Mouse (Mus musculus) limb, embryonic 13.5 days (tissue): Measurements from ENCODE around the gene Mfsd11. TPM values are rescaled to one million over a fixed set of nuclear protein-coding genes. Genes with fewer than 3 reads are reported as not detected.
A peak's percentile ranks its signal among the peaks of the same experiment; 100 is the strongest.

Experiments used
- ATAC-seq: fragments of 200-750 bp; cut with Nextera tagmentation; 2 replicates; pipeline ENCODE4 v1.8.0; 2017; ENCODE audit warnings: low read depth, moderate number of reproducible peaks, moderate TSS enrichment; ENCODE audit not compliant: low FRiP score
- H3K27ac ChIP-seq: fragments of 300-500 bp; sonication (generic); 2 replicates; pipeline ENCODE4 v1.5.1; 2015; ENCODE audit warnings: inconsistent platforms, mild to moderate bottlenecking, moderate library complexity
- H3K27me3 ChIP-seq: fragments of 300-500 bp; sonication (generic); 2 replicates; pipeline ENCODE4 v1.6.1; 2015; ENCODE audit warnings: mild to moderate bottlenecking, inconsistent platforms
- H3K36me3 ChIP-seq: fragments of 300-500 bp; sonication (generic); 2 replicates; pipeline ENCODE4 v1.6.1; 2015; ENCODE audit warnings: inconsistent platforms, mild to moderate bottlenecking, moderate library complexity
- H3K4me1 ChIP-seq: fragments of 300-500 bp; sonication (generic); 2 replicates; pipeline ENCODE4 v1.6.1; 2015; ENCODE audit warnings: inconsistent platforms
- H3K4me2 ChIP-seq: fragments of 300-500 bp; sonication (generic); replicated peaks from 2 replicates; pipeline ENCODE4 v1.6.1; 2015; ENCODE audit warnings: inconsistent platforms, mild to moderate bottlenecking, moderate library complexity
- H3K4me3 ChIP-seq: fragments of 300-500 bp; sonication (generic); 2 replicates; pipeline ENCODE4 v1.5.1; 2015; ENCODE audit warnings: moderate library complexity, mild to moderate bottlenecking, inconsistent platforms
- H3K9ac ChIP-seq: fragments of 300-500 bp; sonication (generic); 2 replicates; pipeline ENCODE4 v1.6.1; 2015; ENCODE audit warnings: mild to moderate bottlenecking, inconsistent platforms
- H3K9me3 ChIP-seq: fragments of 300-500 bp; sonication (generic); 2 replicates; pipeline ENCODE4 v1.6.1; 2016; ENCODE audit warnings: inconsistent platforms
- WGBS: fragments of 180-500 bp; shearing (Covaris S2); methylation state at CpG from one replicate; pipeline ENCODE4 v1.1.7; 2015; 5-methylcytosine and 5-hydroxymethylcytosine counted together
- polyA plus RNA-seq: library from polyadenylated mRNA; unstranded; fragments of >200 nt; fragmentation: Nextera tagmentation; extraction: Ambion mirVana; gene quantifications from 2 replicates; pipeline ENCODE4 v1.2.1, GENCODE M21; 2015

Mfsd11 gene
- polyA plus RNA-seq, 1 experiment from 2014 or later = 44.3 TPM

DNA sequence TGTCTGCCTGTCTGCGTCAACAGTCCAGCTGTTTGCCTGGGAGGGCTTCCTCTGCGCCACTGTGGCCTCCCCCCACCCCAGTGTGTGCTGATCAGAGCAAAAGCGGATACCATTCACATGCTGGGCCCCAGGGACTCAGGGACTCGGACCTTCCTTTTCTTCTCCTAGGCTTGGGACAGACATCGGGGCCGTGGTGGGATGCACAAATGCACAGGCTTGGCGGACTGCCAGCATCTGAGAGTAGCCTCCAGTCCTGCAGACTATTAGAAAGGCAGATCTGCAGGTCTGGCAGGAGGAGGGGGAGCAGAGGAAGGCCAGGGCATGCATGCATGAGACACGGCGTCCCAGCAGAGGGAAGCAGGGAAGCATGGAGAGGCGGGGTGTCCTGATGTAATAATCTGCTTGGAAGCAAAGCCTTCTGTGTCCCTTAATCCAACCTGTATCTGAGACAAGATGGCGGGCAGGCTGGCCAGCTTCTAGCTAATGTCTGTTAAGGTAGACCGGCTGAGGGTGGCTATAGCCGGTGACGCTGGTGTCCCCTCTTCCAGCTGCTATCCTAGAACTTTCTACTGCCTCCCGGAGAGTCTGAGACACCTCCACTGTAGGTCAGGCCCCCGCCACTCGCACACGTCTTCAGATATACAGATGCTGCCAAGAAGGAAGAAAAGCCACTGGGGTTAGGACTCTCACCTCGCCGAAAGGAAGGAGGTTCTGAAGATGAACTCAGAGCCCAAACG, 39.3 kb upstream of the Mfsd11 start:
- Histone ChIP-seq H3K9ac (no peak overlapping the region), H3K4me2 (peak overlapping the region; percentile 30)
- ATAC-seq = peak; percentile 18; the same call in 1 of the 2 replicates

GRCm38 (mm10) chr11:116813610-116814009, 38.6 kb upstream of the Mfsd11 start:
- Histone ChIP-seq H3K4me1 (peaks cover 54% of the 10 kb centered on the region), H3K4me2 (peak overlapping the region; percentile 27; the same call in 1 of the 2 replicates), H3K9me3 (no peaks in the 10 kb centered on the region), H3K36me3 (no peaks in the 10 kb centered on the region), H3K4me3 (no peak overlapping the region), H3K27ac (peak overlapping the region; percentile 91), H3K27me3 (no peaks in the 10 kb centered on the region; the same call in 1 of the 2 replicates), H3K9ac (no peak overlapping the region)
- WGBS = 80% methylated on average over 13 of the region's 13 CpGs
- no peak for ATAC-seq

More for the DNA sequence above, 39.3 kb upstream of the Mfsd11 start:
- no peaks in the 10 kb centered on the region for H3K36me3 ChIP-seq
- no peaks in the 10 kb centered on the region for H3K9me3 ChIP-seq
- H3K4me1 ChIP-seq = peaks cover 52% of the 10 kb centered on the region
- WGBS = 43% methylated on average over 21 of the region's 21 CpGs
- H3K27me3 ChIP-seq = no peaks in the 10 kb centered on the region; the same call in 1 of the 2 replicates
- H3K27ac ChIP-seq = peak overlapping the region; percentile 91
- no peak overlapping the region for H3K4me3 ChIP-seq

GRCm38 (mm10) chr11:116814076-116814883, 38.0 kb upstream of the Mfsd11 start:
- Histone ChIP-seq H3K36me3 (no peaks in the 10 kb centered on the region), H3K27ac (peak overlapping the region; percentile 91), H3K4me3 (no peak overlapping the region), H3K9me3 (no peaks in the 10 kb centered on the region), H3K27me3 (no peaks in the 10 kb centered on the region; the same call in 1 of the 2 replicates), H3K4me1 (peaks cover 59% of the 10 kb centered on the region), H3K4me2 (peak overlapping the region; percentile 27), H3K9ac (peak overlapping the region; percentile 50; the same call in 1 of the 2 replicates)
- 8% methylated on average over 20 of the region's 20 CpGs for WGBS
- ATAC-seq = peak; percentile 55

DNA sequence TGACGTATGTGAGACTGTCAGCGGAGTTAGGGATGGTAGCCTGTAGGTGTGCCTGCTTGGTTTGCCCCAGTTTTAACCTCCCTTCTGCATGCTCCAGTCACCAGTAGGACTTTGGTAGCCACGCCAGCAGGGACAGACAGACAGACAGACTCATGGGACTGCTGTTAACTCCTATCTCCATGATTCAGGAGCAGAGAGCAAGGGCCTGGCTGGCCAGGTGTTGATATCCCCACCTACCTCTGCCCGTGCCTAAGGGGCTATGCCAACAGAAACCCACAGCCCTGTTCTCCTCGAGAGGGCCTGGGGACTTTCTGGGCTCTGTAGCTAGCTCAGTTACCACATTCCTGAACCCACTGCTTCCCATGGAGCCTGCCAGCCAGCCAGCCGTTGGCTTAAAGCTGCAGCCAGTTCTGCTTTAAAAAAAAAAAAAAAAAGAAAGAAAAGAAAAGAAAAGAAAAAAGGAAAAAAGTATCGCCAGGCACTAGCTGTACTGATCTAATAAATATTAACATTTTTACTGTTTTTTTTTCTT, 37.3 kb upstream of the Mfsd11 start:
- peaks cover 63% of the 10 kb centered on the region for H3K4me1 ChIP-seq
- 19% methylated on average over 7 of the region's 7 CpGs for WGBS

DNA sequence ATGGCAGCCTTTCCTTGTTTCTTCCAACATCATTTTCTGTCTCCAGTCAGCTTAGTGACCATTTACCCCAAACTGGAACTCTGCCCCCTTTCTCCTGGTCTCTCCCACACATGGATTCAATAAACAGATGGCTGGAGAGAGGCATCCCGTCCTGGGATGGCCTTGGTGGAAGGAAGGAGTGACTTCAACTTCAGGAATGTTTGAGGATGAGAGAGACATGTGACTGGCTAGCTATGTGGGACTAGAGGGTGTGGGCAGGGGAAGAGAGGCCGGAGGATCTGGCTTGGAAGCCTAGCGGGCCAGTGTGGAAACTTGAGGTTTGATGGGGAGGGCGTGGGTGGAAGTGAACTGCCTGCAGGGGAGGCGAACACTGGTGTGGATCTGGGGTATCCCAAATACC, 35.5 kb upstream of the Mfsd11 start:
- no peak overlapping the region for H3K4me2 ChIP-seq
- H3K27ac ChIP-seq = no peak overlapping the region; the same call in 1 of the 2 replicates
- ATAC-seq = no peak
- WGBS = 72% methylated on average over 5 of the region's 5 CpGs
- no peak overlapping the region for H3K9ac ChIP-seq
- H3K4me3 ChIP-seq = no peak overlapping the region
- peaks cover 53% of the 10 kb centered on the region for H3K4me1 ChIP-seq
- no peaks in the 10 kb centered on the region for H3K36me3 ChIP-seq
- H3K9me3 ChIP-seq = no peaks in the 10 kb centered on the region
- no peaks in the 10 kb centered on the region for H3K27me3 ChIP-seq

More for the DNA sequence above, 37.3 kb upstream of the Mfsd11 start:
- Histone ChIP-seq H3K4me3 (no peak overlapping the region), H3K27me3 (no peaks in the 10 kb centered on the region; the same call in 1 of the 2 replicates), H3K9me3 (no peaks in the 10 kb centered on the region), H3K4me2 (peak overlapping the region; percentile 27), H3K9ac (peak overlapping the region; percentile 50; the same call in 1 of the 2 replicates), H3K36me3 (no peaks in the 10 kb centered on the region), H3K27ac (peak overlapping the region; percentile 91)
- peak; percentile 16; the same call in 1 of the 2 replicates for ATAC-seq

DNA sequence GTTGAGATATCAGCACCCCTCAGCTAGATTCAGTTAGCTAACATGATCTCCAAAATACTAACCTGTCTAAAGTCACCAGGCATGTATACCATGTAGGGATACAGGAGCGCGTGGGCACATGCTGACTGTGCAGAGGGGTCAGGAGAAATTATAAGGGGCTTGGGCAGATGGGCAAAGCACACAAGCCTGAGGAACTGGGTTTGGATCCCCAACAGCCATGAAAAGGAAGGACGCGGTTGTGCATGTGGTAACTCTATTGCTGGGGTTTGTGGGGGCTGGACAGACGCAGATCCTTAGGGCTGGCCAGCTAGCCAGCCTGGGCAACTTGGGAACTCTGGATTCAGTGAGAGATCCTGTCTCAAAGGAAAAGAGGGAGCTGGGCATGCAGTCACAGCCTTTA, 34.7 kb upstream of the Mfsd11 start:
- Histone ChIP-seq H3K27me3 (no peaks in the 10 kb centered on the region), H3K4me3 (no peak overlapping the region), H3K9me3 (no peaks in the 10 kb centered on the region), H3K4me1 (peaks cover 47% of the 10 kb centered on the region), H3K4me2 (no peak overlapping the region), H3K27ac (no peak overlapping the region), H3K9ac (no peak overlapping the region), H3K36me3 (no peaks in the 10 kb centered on the region)
- WGBS = 93% methylated on average over 5 of the region's 5 CpGs
- ATAC-seq = no peak

DNA sequence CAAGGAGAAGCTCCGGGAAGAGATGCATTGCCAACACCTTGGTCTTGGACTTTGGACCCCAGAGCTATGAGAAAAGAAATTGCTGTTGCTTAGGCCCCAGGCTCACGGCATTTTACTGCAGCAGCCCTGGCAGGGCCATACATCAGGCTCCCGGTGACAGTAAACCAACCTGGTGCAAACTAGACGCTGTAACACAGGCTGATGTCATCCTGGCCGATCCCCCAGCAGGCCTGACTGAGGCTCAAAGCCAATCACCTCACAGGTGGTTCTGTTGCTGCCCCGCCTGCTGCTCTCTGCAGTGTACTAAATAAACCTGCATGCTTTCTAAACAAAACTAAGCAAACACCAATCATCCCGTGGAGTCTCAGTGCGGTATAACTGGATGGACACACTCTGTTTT, 33.5 kb upstream of the Mfsd11 start:
- no peak for ATAC-seq
- Histone ChIP-seq H3K9ac (peak overlapping the region; percentile 19), H3K9me3 (no peaks in the 10 kb centered on the region), H3K4me1 (peaks cover 36% of the 10 kb centered on the region), H3K27me3 (no peaks in the 10 kb centered on the region), H3K4me3 (no peak overlapping the region), H3K36me3 (no peaks in the 10 kb centered on the region), H3K27ac (peak overlapping the region; percentile 35; the same call in 1 of the 2 replicates), H3K4me2 (no peak overlapping the region)
- 33% methylated on average over 8 of the region's 8 CpGs for WGBS

DNA sequence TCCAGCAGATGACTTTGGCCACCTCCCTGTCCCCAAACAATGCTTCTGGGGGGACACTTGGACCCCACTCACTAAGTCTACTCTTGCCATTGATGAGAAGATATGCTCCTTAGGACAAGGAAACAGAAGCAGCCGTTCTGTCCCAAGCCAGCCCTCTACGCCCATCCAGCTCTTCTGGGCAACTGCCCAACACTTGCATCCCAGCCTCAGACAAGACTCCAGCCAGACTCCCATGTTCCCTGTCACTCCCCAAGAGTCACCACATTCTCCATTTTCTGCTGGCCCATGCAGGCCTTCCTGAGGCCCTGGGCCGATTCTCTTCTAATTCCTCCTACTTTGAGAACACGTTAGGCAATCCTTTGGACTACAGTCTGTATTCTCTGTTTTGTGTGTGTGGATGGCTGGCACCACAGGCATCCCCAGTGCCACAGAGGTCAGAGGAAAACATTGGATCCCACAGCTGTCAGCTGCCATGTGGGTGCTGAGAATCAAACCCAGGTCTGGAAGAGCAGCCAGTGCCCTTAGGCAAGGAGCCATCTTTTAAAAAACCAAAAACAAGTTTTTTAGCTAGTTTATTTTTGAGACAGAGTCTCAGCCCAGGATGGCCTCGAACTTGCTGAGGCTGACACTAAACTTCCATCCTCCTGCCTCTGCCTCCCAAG, 32.2 kb upstream of the Mfsd11 start:
- H3K27ac ChIP-seq = no peak overlapping the region
- H3K4me3 ChIP-seq = no peak overlapping the region
- H3K36me3 ChIP-seq = no peaks in the 10 kb centered on the region
- no peaks in the 10 kb centered on the region for H3K27me3 ChIP-seq
- ATAC-seq = no peak
- no peak overlapping the region for H3K4me2 ChIP-seq
- H3K9me3 ChIP-seq = no peaks in the 10 kb centered on the region
- peaks cover 25% of the 10 kb centered on the region for H3K4me1 ChIP-seq
- WGBS = 91% methylated on average over 5 of the region's 5 CpGs
- H3K9ac ChIP-seq = no peak overlapping the region

DNA sequence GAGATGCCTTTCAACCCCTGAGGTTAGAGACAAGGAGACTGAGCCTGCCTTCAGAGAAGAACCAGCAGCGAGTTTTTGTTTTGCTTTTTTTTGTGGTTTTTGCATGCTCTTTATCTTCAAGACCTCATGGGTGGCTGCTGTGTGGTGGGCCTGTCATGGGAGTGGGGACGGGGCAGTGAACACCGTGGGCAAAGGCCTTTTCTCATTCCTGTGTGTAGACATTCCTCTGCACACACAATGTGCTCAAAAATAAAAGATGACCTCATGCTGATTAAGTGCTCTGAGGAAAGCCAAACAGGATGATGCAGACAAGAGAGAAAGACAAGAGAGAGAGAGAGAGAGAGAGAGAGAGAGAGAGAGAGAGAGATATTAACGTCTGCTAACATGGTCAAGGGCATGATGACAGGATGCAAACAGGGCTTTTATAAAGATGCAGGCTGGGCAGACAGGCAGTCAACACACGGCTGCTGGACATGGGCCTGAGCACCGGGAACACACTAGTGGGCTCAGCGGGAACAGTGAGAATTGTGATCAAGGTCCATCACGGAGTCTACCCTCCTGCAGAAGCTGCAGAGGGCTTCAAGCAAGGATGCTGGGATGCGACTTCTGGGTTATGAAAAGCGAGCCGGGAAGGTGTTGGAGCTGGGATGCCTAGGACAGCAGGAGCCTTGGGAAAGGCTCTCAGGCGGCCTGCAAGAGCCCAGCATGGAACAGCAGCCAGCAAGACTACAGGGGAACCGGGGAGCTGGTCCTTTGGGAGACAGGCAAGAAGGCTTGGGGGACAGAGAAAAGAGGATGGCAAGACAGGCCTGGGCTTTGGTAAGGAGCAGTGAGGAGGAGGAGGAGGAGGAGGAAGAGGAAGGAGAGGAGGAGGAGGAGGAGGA, 30.9 kb upstream of the Mfsd11 start:
- Histone ChIP-seq H3K4me3 (no peak overlapping the region), H3K27ac (no peak overlapping the region), H3K4me2 (no peak overlapping the region), H3K27me3 (no peaks in the 10 kb centered on the region), H3K9ac (no peak overlapping the region), H3K4me1 (peaks cover 26% of the 10 kb centered on the region), H3K36me3 (no peaks in the 10 kb centered on the region), H3K9me3 (no peaks in the 10 kb centered on the region)
- no peak for ATAC-seq
- WGBS = 81% methylated on average over 13 of the region's 13 CpGs

DNA sequence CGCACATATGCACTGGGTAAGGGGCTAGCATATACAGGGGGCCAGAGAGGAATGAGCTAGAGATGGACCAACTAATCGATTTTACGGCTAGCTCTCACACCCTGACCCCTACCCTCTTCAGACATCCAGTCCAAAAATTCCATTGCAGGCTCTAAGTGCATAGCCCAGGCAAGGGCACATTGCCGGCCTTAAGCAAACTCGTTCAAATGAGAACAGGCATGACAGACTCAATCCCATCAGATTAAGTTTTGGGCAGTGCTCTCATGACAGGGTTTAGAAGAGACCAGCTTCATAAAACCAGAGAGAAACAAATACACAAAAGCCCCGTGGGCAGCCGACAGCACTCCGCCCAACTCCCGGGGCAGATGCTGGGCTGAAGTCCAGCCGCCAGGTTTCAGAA, 30.0 kb upstream of the Mfsd11 start:
- no peaks in the 10 kb centered on the region for H3K36me3 ChIP-seq
- 82% methylated on average over 10 of the region's 10 CpGs for WGBS
- no peak overlapping the region for H3K4me2 ChIP-seq
- no peak overlapping the region for H3K9ac ChIP-seq
- no peak overlapping the region for H3K4me3 ChIP-seq
- peaks cover 35% of the 10 kb centered on the region for H3K4me1 ChIP-seq
- no peak for ATAC-seq
- no peaks in the 10 kb centered on the region for H3K27me3 ChIP-seq
- H3K27ac ChIP-seq = no peak overlapping the region
- H3K9me3 ChIP-seq = no peaks in the 10 kb centered on the region

- H3K4me2 ChIP-seq = no peak overlapping the region
- 92% methylated on average over 10 of the region's 10 CpGs for WGBS
- no peaks in the 10 kb centered on the region for H3K36me3 ChIP-seq
- H3K4me3 ChIP-seq = no peak overlapping the region
- no peaks in the 10 kb centered on the region for H3K27me3 ChIP-seq
- ATAC-seq = no peak
- no peak overlapping the region for H3K27ac ChIP-seq
- H3K9ac ChIP-seq = no peak overlapping the region
- H3K4me1 ChIP-seq = peaks cover 38% of the 10 kb centered on the region
- no peaks in the 10 kb centered on the region for H3K9me3 ChIP-seq
Observed at GRCm38 (mm10) chr11:116822626-116823025, 29.6 kb upstream of the Mfsd11 start.
